Mouse (Mus musculus): ENCODE data around the gene Caprin2. TPM values are rescaled to one million over a fixed set of nuclear protein-coding genes. Genes with fewer than 3 reads are reported as not detected.
A peak's percentile ranks its signal among the peaks of the same experiment; 100 is the strongest.

Caprin2 gene
- polyA plus RNA-seq (2012; rRNA removed): 6.4 and 8.0 TPM in 2 replicates
- 3.1 and 4.5 TPM in 2 replicates for polyA plus RNA-seq (2014; fragmentation: Nextera tagmentation; extraction: Ambion mirVana)

GRCm38 (mm10) chr6:148895773-148896506 lies at the start of gene Caprin2:
TSS of gene Caprin2 (minus strand) at chr6:148896237.
- peak; percentile 96 for ATAC-seq (ENCODE audit: insufficient read depth)
- H3K9me3 ChIP-seq (ENCODE audit: control insufficient read depth, low read length): no peaks in the 10 kb centered on the region
- peak within 1 kb of the TSS; percentile 53 for H3K27ac ChIP-seq
- WGBS (ENCODE audit: insufficient replicate concordance): under 1% methylated on average over 61 of the region's 65 CpGs
- no peaks in the 10 kb centered on the region for H3K36me3 ChIP-seq (replicated peaks; ENCODE audit: control insufficient read depth, insufficient read depth, low read depth)
- DNase-seq (ENCODE audit: low read depth in 3 of 3, low spot score in 3 of 3): peak; percentile 74 to 80 (median 75)
- H3K4me2 ChIP-seq (ENCODE audit: low read depth): peak within 1 kb of the TSS; percentile 99
- peaks cover 7 to 9% of the 10 kb centered on the region in 2 experiments for H3K4me1 ChIP-seq (replicated peaks; ENCODE audit: control insufficient read depth in 2 of 2, insufficient read depth in 2 of 2, low read length in 1 of 2)
- TF ChIP-seq EP300 (IDR thresholded peaks at IDR 0.05; ENCODE audit: low read depth) (no peak), CTCF (IDR thresholded peaks at IDR 0.05; ENCODE audit: low read depth) (peak; percentile 57)
- H3K4me3 ChIP-seq (ENCODE audit: insufficient read depth in 1 of 2, low read depth in 2 of 2, low read length in 2 of 2): peak within 1 kb of the TSS; percentile 85 to 89
- no peaks in the 10 kb centered on the region for H3K27me3 ChIP-seq (ENCODE audit: control insufficient read depth, insufficient read depth, low read length)
- peak within 1 kb of the TSS; percentile 87 for H3K9ac ChIP-seq (replicated peaks)

DNA sequence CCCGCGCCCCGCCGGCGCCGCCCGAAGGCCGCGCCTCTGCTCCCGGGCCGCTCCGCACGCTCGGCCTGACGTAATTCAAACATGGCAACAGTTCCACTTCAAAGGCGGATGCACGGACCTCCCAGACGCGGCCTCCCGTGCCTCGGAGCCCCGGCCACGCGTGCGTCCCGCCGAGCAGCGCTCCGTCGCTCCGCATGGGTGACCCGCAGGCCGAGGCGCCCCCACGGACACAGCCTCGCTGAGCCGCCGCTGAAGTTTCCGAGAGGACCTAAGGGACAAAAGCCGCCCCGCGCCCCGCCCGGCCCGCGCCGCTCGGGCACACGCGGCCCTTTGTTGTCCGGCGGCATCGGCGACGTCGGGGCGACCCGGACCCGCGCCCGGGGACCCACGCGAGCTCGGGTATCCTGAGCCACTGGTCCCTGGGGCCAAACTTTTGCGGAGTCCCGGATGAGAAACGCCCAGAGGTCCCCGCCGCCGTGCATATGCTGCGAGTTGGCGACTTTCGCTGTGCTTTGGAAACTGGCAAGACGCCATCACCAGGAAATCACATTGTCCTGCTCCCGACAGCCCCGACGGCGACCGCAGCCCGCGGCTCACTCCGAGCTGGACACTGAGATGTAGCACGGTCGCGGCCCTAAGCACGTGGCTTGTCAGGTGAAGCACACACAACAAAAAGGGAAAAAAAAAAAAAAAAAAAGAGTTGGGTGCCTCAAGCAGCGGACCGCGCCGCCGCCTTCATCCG lies 48.9 kb upstream of the Caprin2 start:
- Histone ChIP-seq H3K4me2 (ENCODE audit: low read depth) (peak overlapping the region; percentile 99), H3K9ac (replicated peaks) (peak overlapping the region; percentile 93), H3K4me3 (ENCODE audit: insufficient read depth in 1 of 2, low read depth in 2 of 2, low read length in 2 of 2) (peak overlapping the region; percentile 87 to 88), H3K27me3 (ENCODE audit: control insufficient read depth, insufficient read depth, low read length) (no peaks in the 10 kb centered on the region), H3K4me1 (replicated peaks; ENCODE audit: control insufficient read depth in 2 of 2, insufficient read depth in 2 of 2, low read length in 1 of 2) (peaks cover 5 to 17% of the 10 kb centered on the region in 2 experiments; a peak in 3 of 4 replicates), H3K27ac (peak overlapping the region; percentile 81), H3K36me3 (replicated peaks; ENCODE audit: control insufficient read depth, insufficient read depth, low read depth) (peaks cover 2% of the 10 kb centered on the region), H3K9me3 (ENCODE audit: control insufficient read depth, low read length) (no peaks in the 10 kb centered on the region)
- peak; percentile 68 for ATAC-seq (ENCODE audit: insufficient read depth)
- DNase-seq (ENCODE audit: low read depth in 3 of 3, low spot score in 3 of 3): peak; percentile 45 to 54 (median 54)
- no peak for TF ChIP-seq CTCF (IDR thresholded peaks at IDR 0.05; ENCODE audit: low read depth)
- TF ChIP-seq EP300 (IDR thresholded peaks at IDR 0.05; ENCODE audit: low read depth): no peak
- under 1% methylated on average over 92 of the region's 92 CpGs for WGBS (ENCODE audit: insufficient replicate concordance)

- Histone ChIP-seq H3K4me3 (ENCODE audit: insufficient read depth in 1 of 2, low read depth in 2 of 2, low read length in 2 of 2) (peak overlapping the region; percentile 87 to 88), H3K9ac (replicated peaks) (peak overlapping the region; percentile 93), H3K27me3 (ENCODE audit: control insufficient read depth, insufficient read depth, low read length) (no peaks in the 10 kb centered on the region), H3K36me3 (replicated peaks; ENCODE audit: control insufficient read depth, insufficient read depth, low read depth) (peaks cover 2% of the 10 kb centered on the region), H3K9me3 (ENCODE audit: control insufficient read depth, low read length) (no peaks in the 10 kb centered on the region), H3K4me1 (replicated peaks; ENCODE audit: control insufficient read depth in 2 of 2, insufficient read depth in 2 of 2, low read length in 1 of 2) (peaks cover 5 to 17% of the 10 kb centered on the region in 2 experiments; a peak in 3 of 4 replicates), H3K27ac (peak overlapping the region; percentile 54), H3K4me2 (ENCODE audit: low read depth) (peak overlapping the region; percentile 99)
- TF ChIP-seq EP300 (IDR thresholded peaks at IDR 0.05; ENCODE audit: low read depth) (no peak), CTCF (IDR thresholded peaks at IDR 0.05; ENCODE audit: low read depth) (no peak)
- no peak; the same call in 1 of the 2 replicates for ATAC-seq (ENCODE audit: insufficient read depth)
- DNase-seq (ENCODE audit: low read depth in 3 of 3, low spot score in 3 of 3): no peak
- WGBS (ENCODE audit: insufficient replicate concordance): under 1% methylated on average over 29 of the region's 30 CpGs
Measured at GRCm38 (mm10) chr6:148944344-148944766, 48.3 kb upstream of the Caprin2 start.

DNA sequence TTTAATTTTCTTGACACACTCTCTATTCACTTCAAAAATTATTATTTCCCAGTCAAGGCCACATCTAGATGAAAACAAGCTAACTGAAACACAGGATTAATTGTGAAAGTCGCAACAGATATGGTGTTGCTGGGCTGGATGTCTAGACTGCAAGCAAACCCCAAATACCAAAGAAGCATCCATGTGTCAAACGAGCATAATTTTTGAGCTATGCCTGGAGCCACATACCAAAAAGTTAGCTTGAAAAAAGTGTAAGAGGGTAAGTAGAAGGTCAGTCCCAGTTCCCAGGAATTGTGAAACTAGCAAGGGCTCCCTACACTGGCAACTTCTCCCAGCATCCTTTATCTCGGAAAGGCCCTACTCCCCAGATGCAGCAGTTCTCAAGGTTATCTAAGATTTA lies 47.7 kb upstream of the Caprin2 start:
- Histone ChIP-seq H3K4me3 (ENCODE audit: insufficient read depth in 1 of 2, low read depth in 2 of 2, low read length in 2 of 2) (peak overlapping the region; percentile 12 to 88; a peak in 3 of 4 replicates), H3K9me3 (ENCODE audit: control insufficient read depth, low read length) (no peaks in the 10 kb centered on the region), H3K4me2 (ENCODE audit: low read depth) (peak overlapping the region; percentile 99), H3K4me1 (replicated peaks; ENCODE audit: control insufficient read depth in 2 of 2, insufficient read depth in 2 of 2, low read length in 1 of 2) (peaks cover 5 to 17% of the 10 kb centered on the region in 2 experiments; a peak in 3 of 4 replicates), H3K9ac (replicated peaks) (peak overlapping the region; percentile 93), H3K36me3 (replicated peaks; ENCODE audit: control insufficient read depth, insufficient read depth, low read depth) (peaks cover 2% of the 10 kb centered on the region), H3K27ac (no peak overlapping the region; the same call in 1 of the 2 replicates), H3K27me3 (ENCODE audit: control insufficient read depth, insufficient read depth, low read length) (no peaks in the 10 kb centered on the region)
- TF ChIP-seq CTCF (IDR thresholded peaks at IDR 0.05; ENCODE audit: low read depth) (no peak), EP300 (IDR thresholded peaks at IDR 0.05; ENCODE audit: low read depth) (no peak)
- 19% methylated on average over 3 of the region's 3 CpGs for WGBS (ENCODE audit: insufficient replicate concordance)
- ATAC-seq (ENCODE audit: insufficient read depth) (no peak), DNase-seq (ENCODE audit: low read depth in 3 of 3, low spot score in 3 of 3) (peak in 1 of 3 experiments; percentile 23)
